Mouse (Mus musculus) kidney, postnatal 36 days (tissue): ENCODE results near the gene Kdm3a.

ENCODE experiments used
- DNase-seq, 2 experiments: peaks; one replicate each; pipeline ENCODE4 v3.0.0; 2021 to 2022; ENCODE audit warnings: mixed read lengths in 2 of 2

Kdm3a gene

DNA sequence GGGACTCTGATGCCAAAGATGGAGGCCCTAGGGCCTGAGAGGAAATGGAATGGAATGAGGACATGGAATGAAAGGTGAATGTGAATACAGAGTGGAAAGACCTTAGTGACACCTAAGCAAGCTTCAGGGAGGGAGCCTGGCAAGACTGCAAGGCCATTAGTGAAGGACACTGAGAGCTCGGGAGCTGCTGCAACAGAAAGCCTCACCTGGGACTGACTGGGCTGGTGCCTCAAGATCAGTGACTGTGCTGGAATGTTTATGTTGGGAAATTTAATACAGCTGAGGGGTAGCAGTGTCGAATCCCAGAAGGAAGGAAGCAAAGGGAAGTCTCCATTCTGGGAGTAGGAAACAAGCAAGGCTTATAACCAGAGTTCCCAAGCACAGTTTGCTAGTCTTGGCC, 63.8 kb downstream of the Kdm3a start:
- DNase-seq: no peak

DNA sequence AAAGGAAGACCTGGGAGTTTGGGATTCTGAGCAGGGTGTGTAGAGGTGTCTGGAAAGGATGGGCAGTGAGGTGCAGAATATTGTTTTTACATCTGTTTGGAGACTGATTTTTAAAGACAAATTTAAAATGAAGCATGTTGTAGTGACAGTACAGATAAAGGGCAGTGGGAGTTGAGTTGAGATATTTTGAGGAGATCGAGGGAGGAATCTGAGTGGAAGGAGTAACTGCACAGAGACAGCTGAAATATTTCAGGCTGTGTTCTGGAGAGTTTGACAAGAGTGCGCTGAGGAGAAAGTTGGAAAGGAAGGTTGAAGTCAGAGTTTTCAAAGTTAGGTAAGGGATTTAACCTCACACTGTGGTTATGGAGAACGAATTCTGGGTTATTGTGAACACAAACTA, 64.2 kb downstream of the Kdm3a start:
- no peak for DNase-seq

DNA sequence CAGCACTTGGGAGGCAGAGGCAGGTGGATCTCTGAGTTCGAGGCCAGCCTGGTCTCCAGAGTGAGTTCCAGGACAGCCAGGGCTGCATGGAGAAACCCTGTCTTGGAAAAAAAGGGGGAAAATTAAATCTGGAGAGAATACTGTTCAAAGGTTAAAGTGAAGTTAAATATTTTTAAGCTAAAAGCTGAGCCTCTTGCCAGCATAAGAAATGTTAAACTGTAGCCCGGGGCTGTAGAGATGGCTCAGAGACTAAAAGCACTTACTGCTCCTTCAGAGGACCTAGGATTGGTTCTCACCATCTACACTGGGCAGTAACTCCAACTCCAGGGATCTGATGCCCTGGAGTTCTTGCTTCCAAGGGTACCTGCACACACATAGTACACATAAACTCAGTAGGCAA, 76.0 kb downstream of the Kdm3a start:
- DNase-seq: peak; percentile 22 to 29

DNA sequence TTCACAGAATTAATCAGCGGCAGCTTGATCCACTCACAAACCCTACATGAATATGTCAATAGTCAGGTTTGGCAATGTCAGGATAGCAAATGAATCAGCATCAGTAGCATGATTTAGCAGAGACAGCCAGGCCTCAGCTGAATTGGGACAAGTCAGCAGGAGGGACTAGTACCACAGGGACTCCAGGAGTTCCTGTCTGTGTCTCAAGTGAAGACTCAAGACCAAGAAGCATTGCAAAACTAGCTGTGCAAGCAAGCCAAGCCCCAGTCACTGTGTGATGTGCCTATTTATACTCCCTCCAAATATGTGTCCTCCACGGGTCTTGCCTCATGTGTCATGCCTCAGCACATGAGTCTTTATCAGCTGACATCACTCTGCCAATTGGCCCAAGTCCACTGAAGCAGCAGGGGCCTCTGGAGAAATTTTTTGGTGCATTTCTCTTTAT, 77.3 kb downstream of the Kdm3a start:
- no peak for DNase-seq

DNA sequence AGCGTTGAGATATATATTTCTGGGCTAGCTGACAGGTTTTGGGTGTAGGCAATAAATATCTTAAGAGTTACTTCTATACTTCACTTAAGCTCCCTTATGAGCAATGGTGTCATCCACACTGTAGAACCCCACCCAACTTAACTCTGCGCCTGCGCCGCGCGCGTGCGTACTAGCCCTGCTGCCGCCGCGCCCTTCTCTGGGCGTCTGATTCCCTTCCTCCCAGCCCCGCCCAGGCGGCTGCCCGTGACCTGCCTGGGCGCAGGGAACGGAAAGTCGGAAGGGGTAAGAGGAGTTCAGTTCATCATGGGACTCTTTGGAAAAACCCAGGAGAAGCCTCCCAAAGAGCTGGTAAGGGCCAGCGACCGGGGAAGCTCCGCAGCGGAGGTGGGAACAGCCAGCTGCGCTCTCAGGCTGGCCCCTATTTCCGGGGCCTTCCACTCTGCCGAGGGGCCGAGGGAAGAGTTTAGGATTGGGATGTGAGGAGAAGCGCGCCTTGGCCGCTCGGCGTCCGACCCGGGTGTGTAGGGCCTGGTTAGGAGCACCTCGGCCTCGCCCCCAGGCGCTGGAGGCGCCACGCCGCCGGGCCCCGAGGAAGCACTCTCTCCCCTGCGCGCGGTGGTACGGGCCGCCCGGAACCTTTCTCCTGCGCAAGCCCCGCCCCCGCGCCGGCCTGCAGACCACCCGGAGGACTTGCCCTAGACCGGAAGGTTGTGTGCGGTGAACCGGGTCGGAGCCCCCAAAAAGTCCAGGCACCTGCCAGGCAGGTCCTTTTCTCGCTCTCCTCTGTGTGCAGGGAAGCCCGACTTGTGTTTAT, 88.9 kb downstream of the Kdm3a start, which contains the start of gene Chmp3:
Gene Chmp3, plus strand, starts transcription at position 112 of the 814 bp plus-strand sequence.
- DNase-seq: peak; percentile 97 to 98
